Mouse (Mus musculus): Measurements from ENCODE around the gene Ncoa5. TPM values are rescaled to one million over a fixed set of nuclear protein-coding genes. Genes with fewer than 3 reads are reported as not detected.
A peak's percentile ranks its signal among the peaks of the same experiment; 100 is the strongest.

Gene Ncoa5
- polyA plus RNA-seq, 2 experiments: 11.6 to 13.5 TPM

- DNase-seq (ENCODE audit: low read depth in 3 of 3, low spot score in 3 of 3): no peak
- Histone ChIP-seq H3K4me3 (ENCODE audit: insufficient read depth in 1 of 2, low read depth in 2 of 2, low read length in 2 of 2) (no peak overlapping the region), H3K4me2 (ENCODE audit: low read depth) (no peak overlapping the region), H3K36me3 (replicated peaks; ENCODE audit: control insufficient read depth, insufficient read depth, low read depth) (no peaks in the 10 kb centered on the region), H3K27ac (no peak overlapping the region), H3K4me1 (replicated peaks; ENCODE audit: control insufficient read depth in 2 of 2, insufficient read depth in 2 of 2, low read length in 1 of 2) (no peaks in the 10 kb centered on the region), H3K9ac (replicated peaks) (no peak overlapping the region), H3K27me3 (ENCODE audit: control insufficient read depth, insufficient read depth, low read length) (no peaks in the 10 kb centered on the region), H3K9me3 (ENCODE audit: control insufficient read depth, low read length) (no peaks in the 10 kb centered on the region)
- no peak for ATAC-seq (ENCODE audit: insufficient read depth)
- 31% methylated on average over 13 of the region's 13 CpGs for WGBS (ENCODE audit: insufficient replicate concordance)
- TF ChIP-seq EP300 (IDR thresholded peaks at IDR 0.05; ENCODE audit: low read depth) (no peak), CTCF (IDR thresholded peaks at IDR 0.05; ENCODE audit: low read depth) (no peak)
These were observed 45.9 kb downstream of the Ncoa5 start for GRCm38 (mm10) chr2:164988777-164989176.

GRCm38 (mm10) chr2:164986371-164987027 lies 48.2 kb downstream of the Ncoa5 start:
- no peak overlapping the region for H3K27ac ChIP-seq
- H3K4me3 ChIP-seq (ENCODE audit: insufficient read depth in 1 of 2, low read depth in 2 of 2, low read length in 2 of 2): no peak overlapping the region
- H3K36me3 ChIP-seq (replicated peaks; ENCODE audit: control insufficient read depth, insufficient read depth, low read depth): no peaks in the 10 kb centered on the region
- TF ChIP-seq EP300 (IDR thresholded peaks at IDR 0.05; ENCODE audit: low read depth) (no peak), CTCF (IDR thresholded peaks at IDR 0.05; ENCODE audit: low read depth) (no peak)
- ATAC-seq (ENCODE audit: insufficient read depth) (no peak), DNase-seq (ENCODE audit: low read depth in 3 of 3, low spot score in 3 of 3) (no peak)
- no peak overlapping the region for H3K4me2 ChIP-seq (ENCODE audit: low read depth)
- H3K9me3 ChIP-seq (ENCODE audit: control insufficient read depth, low read length): no peaks in the 10 kb centered on the region
- WGBS (ENCODE audit: insufficient replicate concordance): 53% methylated on average over 14 of the region's 14 CpGs
- no peaks in the 10 kb centered on the region for H3K4me1 ChIP-seq (replicated peaks; ENCODE audit: control insufficient read depth in 2 of 2, insufficient read depth in 2 of 2, low read length in 1 of 2)
- H3K9ac ChIP-seq (replicated peaks): no peak overlapping the region
- no peaks in the 10 kb centered on the region for H3K27me3 ChIP-seq (ENCODE audit: control insufficient read depth, insufficient read depth, low read length)

- no peaks in the 10 kb centered on the region for H3K4me1 ChIP-seq (replicated peaks; ENCODE audit: control insufficient read depth in 2 of 2, insufficient read depth in 2 of 2, low read length in 1 of 2)
- H3K9me3 ChIP-seq (ENCODE audit: control insufficient read depth, low read length): no peaks in the 10 kb centered on the region
- H3K27me3 ChIP-seq (ENCODE audit: control insufficient read depth, insufficient read depth, low read length): no peaks in the 10 kb centered on the region
- no peak overlapping the region for H3K4me2 ChIP-seq (ENCODE audit: low read depth)
- H3K27ac ChIP-seq: no peak overlapping the region
- 70% methylated on average over 6 of the region's 6 CpGs for WGBS (ENCODE audit: insufficient replicate concordance)
- no peak overlapping the region for H3K9ac ChIP-seq (replicated peaks)
- H3K36me3 ChIP-seq (replicated peaks; ENCODE audit: control insufficient read depth, insufficient read depth, low read depth): no peaks in the 10 kb centered on the region
- TF ChIP-seq EP300 (IDR thresholded peaks at IDR 0.05; ENCODE audit: low read depth): no peak
- no peak for TF ChIP-seq CTCF (IDR thresholded peaks at IDR 0.05; ENCODE audit: low read depth)
- ATAC-seq (ENCODE audit: insufficient read depth): no peak
- DNase-seq (ENCODE audit: low read depth in 3 of 3, low spot score in 3 of 3): no peak
- no peak overlapping the region for H3K4me3 ChIP-seq (ENCODE audit: insufficient read depth in 1 of 2, low read depth in 2 of 2, low read length in 2 of 2)
These were observed 48.7 kb downstream of the Ncoa5 start for GRCm38 (mm10) chr2:164985962-164986361.

GRCm38 (mm10) chr2:164979749-164980148 lies 54.9 kb downstream of the Ncoa5 start:
- TF ChIP-seq CTCF (IDR thresholded peaks at IDR 0.05; ENCODE audit: low read depth) (no peak), EP300 (IDR thresholded peaks at IDR 0.05; ENCODE audit: low read depth) (no peak)
- Histone ChIP-seq H3K9ac (replicated peaks) (no peak overlapping the region), H3K27ac (no peak overlapping the region), H3K4me2 (ENCODE audit: low read depth) (no peak overlapping the region), H3K4me1 (replicated peaks; ENCODE audit: control insufficient read depth in 2 of 2, insufficient read depth in 2 of 2, low read length in 1 of 2) (no peaks in the 10 kb centered on the region), H3K9me3 (ENCODE audit: control insufficient read depth, low read length) (no peaks in the 10 kb centered on the region), H3K36me3 (replicated peaks; ENCODE audit: control insufficient read depth, insufficient read depth, low read depth) (no peaks in the 10 kb centered on the region), H3K4me3 (ENCODE audit: insufficient read depth in 1 of 2, low read depth in 2 of 2, low read length in 2 of 2) (no peak overlapping the region), H3K27me3 (ENCODE audit: control insufficient read depth, insufficient read depth, low read length) (no peaks in the 10 kb centered on the region)
- WGBS (ENCODE audit: insufficient replicate concordance): 19% methylated on average over 7 of the region's 7 CpGs
- DNase-seq (ENCODE audit: low read depth in 3 of 3, low spot score in 3 of 3): peak; percentile 24 to 35 (median 28)
- ATAC-seq (ENCODE audit: insufficient read depth): no peak

- Histone ChIP-seq H3K4me3 (ENCODE audit: insufficient read depth in 1 of 2, low read depth in 2 of 2, low read length in 2 of 2) (no peak overlapping the region), H3K9ac (replicated peaks) (no peak overlapping the region), H3K27ac (no peak overlapping the region), H3K4me1 (replicated peaks; ENCODE audit: control insufficient read depth in 2 of 2, insufficient read depth in 2 of 2, low read length in 1 of 2) (no peaks in the 10 kb centered on the region), H3K36me3 (replicated peaks; ENCODE audit: control insufficient read depth, insufficient read depth, low read depth) (no peaks in the 10 kb centered on the region), H3K27me3 (ENCODE audit: control insufficient read depth, insufficient read depth, low read length) (peaks cover 12% of the 10 kb centered on the region), H3K4me2 (ENCODE audit: low read depth) (no peak overlapping the region), H3K9me3 (ENCODE audit: control insufficient read depth, low read length) (no peaks in the 10 kb centered on the region)
- 56% methylated on average over 6 of the region's 6 CpGs for WGBS (ENCODE audit: insufficient replicate concordance)
- ATAC-seq (ENCODE audit: insufficient read depth) (no peak), DNase-seq (ENCODE audit: low read depth in 3 of 3, low spot score in 3 of 3) (no peak)
- TF ChIP-seq EP300 (IDR thresholded peaks at IDR 0.05; ENCODE audit: low read depth): no peak
- TF ChIP-seq CTCF (IDR thresholded peaks at IDR 0.05; ENCODE audit: low read depth): no peak
These were observed 59.1 kb downstream of the Ncoa5 start for GRCm38 (mm10) chr2:164975611-164976010.
